Mouse (Mus musculus): Measurements from ENCODE around the gene Usb1. TPM values are rescaled to one million over a fixed set of nuclear protein-coding genes. Genes with fewer than 3 reads are reported as not detected.

The Usb1 gene
- polyA plus RNA-seq, 1 experiment, result 39.3 TPM

GRCm38 (mm10) chr8:95336363-95336762 lies 4.3 kb downstream of the Usb1 start:
- DNase-seq (ENCODE audit: low read depth), result no peak
- TF ChIP-seq CTCF (IDR thresholded peaks at IDR 0.05; ENCODE audit: borderline replicate concordance, extremely low read depth, insufficient read depth, insufficient read length), result no peak

- DNase-seq (ENCODE audit: low read depth), result no peak
- TF ChIP-seq POLR2A (IDR thresholded peaks at IDR 0.05; ENCODE audit: borderline replicate concordance, extremely low read depth, insufficient read depth, insufficient read length, poor library complexity, severe bottlenecking) (no peak), CTCF (IDR thresholded peaks at IDR 0.05; ENCODE audit: borderline replicate concordance, extremely low read depth, insufficient read depth, insufficient read length) (no peak)
Observed at GRCm38 (mm10) chr8:95341721-95342120, 9.6 kb downstream of the Usb1 start.

GRCm38 (mm10) chr8:95344668-95345067 lies 12.6 kb downstream of the Usb1 start:
- no peak for TF ChIP-seq POLR2A (IDR thresholded peaks at IDR 0.05; ENCODE audit: borderline replicate concordance, extremely low read depth, insufficient read depth, insufficient read length, poor library complexity, severe bottlenecking)
- peak; percentile 27; the same call in 1 of the 2 replicates for TF ChIP-seq CTCF (IDR thresholded peaks at IDR 0.05; ENCODE audit: borderline replicate concordance, extremely low read depth, insufficient read depth, insufficient read length)
- DNase-seq (ENCODE audit: low read depth), result no peak

GRCm38 (mm10) chr8:95346643-95347545 lies 14.8 kb downstream of the Usb1 start:
- TF ChIP-seq CTCF (IDR thresholded peaks at IDR 0.05; ENCODE audit: borderline replicate concordance, extremely low read depth, insufficient read depth, insufficient read length) (peak; percentile 78), POLR2A (IDR thresholded peaks at IDR 0.05; ENCODE audit: borderline replicate concordance, extremely low read depth, insufficient read depth, insufficient read length, poor library complexity, severe bottlenecking) (no peak)
- DNase-seq (ENCODE audit: low read depth), result peak; percentile 89

- no peak for TF ChIP-seq POLR2A (IDR thresholded peaks at IDR 0.05; ENCODE audit: borderline replicate concordance, extremely low read depth, insufficient read depth, insufficient read length, poor library complexity, severe bottlenecking)
- no peak for TF ChIP-seq CTCF (IDR thresholded peaks at IDR 0.05; ENCODE audit: borderline replicate concordance, extremely low read depth, insufficient read depth, insufficient read length)
- DNase-seq (ENCODE audit: low read depth), result no peak
Observed at GRCm38 (mm10) chr8:95348356-95348755, 16.3 kb downstream of the Usb1 start.

- DNase-seq (ENCODE audit: low read depth), result peak; percentile 89
- TF ChIP-seq CTCF (IDR thresholded peaks at IDR 0.05; ENCODE audit: borderline replicate concordance, extremely low read depth, insufficient read depth, insufficient read length) (no peak), POLR2A (IDR thresholded peaks at IDR 0.05; ENCODE audit: borderline replicate concordance, extremely low read depth, insufficient read depth, insufficient read length, poor library complexity, severe bottlenecking) (no peak)
Observed at GRCm38 (mm10) chr8:95348811-95349630, 16.9 kb downstream of the Usb1 start.

- TF ChIP-seq POLR2A (IDR thresholded peaks at IDR 0.05; ENCODE audit: borderline replicate concordance, extremely low read depth, insufficient read depth, insufficient read length, poor library complexity, severe bottlenecking) (no peak), CTCF (IDR thresholded peaks at IDR 0.05; ENCODE audit: borderline replicate concordance, extremely low read depth, insufficient read depth, insufficient read length) (peak; percentile 54; the same call in 1 of the 2 replicates)
- DNase-seq (ENCODE audit: low read depth), result peak; percentile 73
Observed at GRCm38 (mm10) chr8:95351461-95351860, 19.4 kb downstream of the Usb1 start.

GRCm38 (mm10) chr8:95352151-95352870 lies 20.2 kb downstream of the Usb1 start, which contains the start of gene Mmp15:
Gene Mmp15 (plus strand): TSS chr8:95352268.
- DNase-seq (ENCODE audit: low read depth), result peak; percentile 85
- TF ChIP-seq POLR2A (IDR thresholded peaks at IDR 0.05; ENCODE audit: borderline replicate concordance, extremely low read depth, insufficient read depth, insufficient read length, poor library complexity, severe bottlenecking) (peak; percentile 90), CTCF (IDR thresholded peaks at IDR 0.05; ENCODE audit: borderline replicate concordance, extremely low read depth, insufficient read depth, insufficient read length) (no peak)

- no peak for TF ChIP-seq POLR2A (IDR thresholded peaks at IDR 0.05; ENCODE audit: borderline replicate concordance, extremely low read depth, insufficient read depth, insufficient read length, poor library complexity, severe bottlenecking)
- no peak for TF ChIP-seq CTCF (IDR thresholded peaks at IDR 0.05; ENCODE audit: borderline replicate concordance, extremely low read depth, insufficient read depth, insufficient read length)
- peak; percentile 80 for DNase-seq (ENCODE audit: low read depth)
Observed at GRCm38 (mm10) chr8:95352871-95353866, 21.1 kb downstream of the Usb1 start.

- no peak for DNase-seq (ENCODE audit: low read depth)
- TF ChIP-seq CTCF (IDR thresholded peaks at IDR 0.05; ENCODE audit: borderline replicate concordance, extremely low read depth, insufficient read depth, insufficient read length) (no peak), POLR2A (IDR thresholded peaks at IDR 0.05; ENCODE audit: borderline replicate concordance, extremely low read depth, insufficient read depth, insufficient read length, poor library complexity, severe bottlenecking) (no peak)
Observed at GRCm38 (mm10) chr8:95354606-95355005, 22.5 kb downstream of the Usb1 start.
